Mouse (Mus musculus) splenic B cell, adult 2 months (primary cell): Measurements from ENCODE around the gene Lrit2.

ENCODE experiments used
- DNase-seq: peaks from one replicate; pipeline ENCODE4 v3.0.0-alpha.2; 2011; ENCODE audit warnings: low read depth, low spot score
- H3K27me3 ChIP-seq: 2 replicates; pipeline ENCODE4 v1.6.1; 2012; ENCODE audit warnings: mild to moderate bottlenecking, low read length, moderate library complexity, mixed read lengths; ENCODE audit not compliant: control insufficient read depth, poor library complexity, insufficient read depth, severe bottlenecking
- H3K36me3 ChIP-seq: 2 replicates; pipeline ENCODE4 v1.6.1; 2012; ENCODE audit warnings: mild to moderate bottlenecking, low read length, moderate library complexity, mixed read lengths; ENCODE audit not compliant: control insufficient read depth, poor library complexity, insufficient read depth, severe bottlenecking

Lrit2 gene

DNA sequence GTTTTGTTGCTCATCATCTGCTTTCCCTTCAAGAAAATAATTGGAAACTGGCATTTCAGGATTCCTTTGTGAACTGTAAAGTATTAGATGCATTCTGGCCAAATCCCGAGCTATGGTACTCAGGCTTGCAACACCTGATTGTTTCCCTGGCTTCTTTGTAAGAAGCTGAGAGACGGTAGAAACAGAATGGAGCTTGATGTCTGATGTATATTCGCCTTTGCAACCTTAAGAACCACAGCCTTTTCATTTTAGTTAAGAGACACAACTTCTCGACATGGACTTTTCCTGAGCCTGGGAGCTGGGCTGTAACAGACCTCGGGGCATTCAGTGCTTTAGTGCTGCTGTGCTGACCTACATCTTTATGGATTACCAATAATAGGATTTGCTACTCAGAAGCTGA, at the start of gene Lrit2:
Lrit2 (plus strand) TSS at position 301 of the 400 bp plus-strand sequence.
- no peak for DNase-seq
- no peaks in the 10 kb centered on the region for H3K27me3 ChIP-seq
- no peaks in the 10 kb centered on the region for H3K36me3 ChIP-seq

DNA sequence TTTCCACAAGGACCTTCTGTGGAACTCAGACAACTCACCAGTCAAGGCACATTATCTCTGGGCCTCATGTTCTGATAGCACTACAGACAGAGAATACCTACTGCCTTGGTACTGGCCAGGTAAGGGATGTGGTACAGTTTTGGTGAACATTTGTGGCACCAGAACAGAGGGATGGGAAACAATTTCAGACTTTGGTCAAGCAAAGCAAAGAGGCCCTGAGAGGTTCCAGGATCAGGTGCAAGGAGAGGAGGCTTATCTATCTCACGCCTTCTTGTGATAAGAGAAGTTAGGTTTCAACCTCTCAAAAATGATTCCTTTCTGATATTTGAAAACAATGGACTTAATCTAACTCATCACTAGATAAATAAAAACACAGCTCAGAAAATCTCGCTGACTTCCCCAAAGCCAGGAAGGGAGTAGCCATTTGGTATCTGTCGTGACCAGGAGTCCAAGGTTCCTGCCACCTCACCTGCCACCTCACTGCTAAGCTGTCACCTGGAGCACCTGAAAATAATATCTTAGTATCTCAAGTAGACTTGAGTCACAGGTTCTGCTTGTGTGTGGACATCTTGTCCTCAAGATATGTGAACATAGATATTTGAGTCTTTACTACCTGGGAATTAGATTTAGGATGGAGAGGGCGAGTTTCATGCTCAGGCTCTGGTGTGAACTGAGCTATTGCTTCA, 40.3 kb upstream of the Lrit2 start:
- Histone ChIP-seq H3K36me3 (no peaks in the 10 kb centered on the region), H3K27me3 (no peaks in the 10 kb centered on the region)
- DNase-seq, result no peak

DNA sequence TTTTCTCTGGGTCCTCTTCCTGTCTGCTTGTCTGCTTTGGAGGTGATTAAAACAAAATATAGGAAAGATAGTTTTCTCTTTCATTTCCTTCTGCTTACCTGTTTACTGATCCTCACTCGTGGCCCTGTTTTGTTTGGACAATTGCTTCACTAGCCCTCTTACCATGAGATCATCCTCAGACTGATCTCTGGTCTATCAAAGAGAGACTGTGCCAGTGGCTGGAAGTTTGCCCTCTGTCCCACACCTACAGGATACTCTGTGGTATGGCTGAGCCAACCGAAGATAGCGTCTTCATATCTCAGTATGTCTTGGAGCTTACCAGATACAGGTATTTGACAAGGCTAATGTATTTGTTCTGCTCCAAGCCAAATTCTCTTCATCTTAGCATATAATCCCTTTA, 39.8 kb upstream of the Lrit2 start:
- no peak for DNase-seq
- H3K27me3 ChIP-seq, result no peaks in the 10 kb centered on the region
- H3K36me3 ChIP-seq, result no peaks in the 10 kb centered on the region

DNA sequence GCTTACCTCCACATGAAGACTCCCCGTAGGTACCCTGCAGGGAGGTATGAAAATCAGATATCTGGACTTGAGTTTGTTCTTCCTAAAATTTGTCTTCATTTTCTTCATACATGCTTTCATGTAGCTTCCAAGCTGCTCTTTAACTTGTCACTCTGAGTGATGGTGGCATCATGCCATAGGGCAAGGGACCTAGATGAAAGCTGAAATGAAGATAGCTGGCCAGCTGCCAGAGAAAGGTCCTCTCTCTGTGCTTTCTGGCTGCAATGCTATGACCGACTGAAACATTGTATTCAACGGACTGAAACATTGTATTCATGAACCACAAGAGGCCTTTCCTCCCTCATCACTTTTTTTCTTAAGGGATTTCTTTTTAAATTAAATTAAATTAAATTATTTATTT, 39.2 kb upstream of the Lrit2 start:
- H3K27me3 ChIP-seq, result no peaks in the 10 kb centered on the region
- no peak for DNase-seq
- no peaks in the 10 kb centered on the region for H3K36me3 ChIP-seq

DNA sequence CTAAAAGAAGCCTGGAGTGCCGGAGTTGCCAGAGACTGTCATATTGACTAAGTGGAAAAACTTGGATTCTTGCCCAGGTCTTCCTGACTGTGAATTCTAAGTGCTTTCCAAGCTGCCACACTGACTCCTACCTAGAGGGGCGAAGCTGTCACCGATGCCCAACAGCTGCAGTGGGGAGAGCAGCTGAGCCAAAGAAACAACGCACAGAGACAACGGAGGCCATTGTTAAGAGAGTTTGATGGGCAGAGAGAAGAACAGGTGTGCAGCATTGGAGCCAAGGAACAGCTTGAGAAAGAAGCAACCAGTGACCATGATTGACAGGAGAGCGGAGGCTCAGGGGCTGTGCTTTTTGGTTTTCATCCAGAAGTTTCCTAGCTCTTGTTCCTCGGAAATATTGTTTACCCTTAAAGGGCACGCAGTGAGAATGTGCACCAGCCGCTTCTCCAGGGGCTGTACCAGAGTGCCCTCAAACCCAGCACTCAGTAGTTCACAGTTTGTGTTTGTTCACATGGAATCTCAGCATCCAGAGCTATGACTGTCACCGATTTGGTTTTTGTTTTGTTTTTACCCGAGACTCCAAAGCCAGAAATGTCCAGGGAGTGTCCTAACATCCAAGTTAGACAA, 35.1 kb upstream of the Lrit2 start:
- Histone ChIP-seq H3K27me3 (no peaks in the 10 kb centered on the region), H3K36me3 (no peaks in the 10 kb centered on the region)
- no peak for DNase-seq

DNA sequence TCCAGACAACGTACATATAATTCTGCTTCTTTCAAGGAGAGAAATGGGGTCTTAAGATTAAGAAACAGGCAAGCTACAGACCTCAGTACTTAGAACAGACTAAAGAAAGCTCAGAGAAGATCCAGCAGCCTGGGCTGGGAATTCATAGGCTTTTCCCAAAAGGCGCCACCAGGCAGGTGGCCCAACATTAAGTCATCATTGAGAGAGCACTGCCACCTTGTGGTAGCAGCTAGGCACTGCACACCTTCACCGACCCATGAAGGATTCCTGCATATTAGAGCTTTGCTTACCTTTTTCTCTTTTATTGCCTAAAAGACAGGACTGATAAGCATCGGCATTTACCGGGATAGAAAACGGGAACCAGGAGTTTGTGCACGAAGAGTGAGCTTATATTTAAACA, 34.5 kb upstream of the Lrit2 start:
- no peaks in the 10 kb centered on the region for H3K36me3 ChIP-seq
- DNase-seq, result peak; percentile 68
- no peaks in the 10 kb centered on the region for H3K27me3 ChIP-seq

DNA sequence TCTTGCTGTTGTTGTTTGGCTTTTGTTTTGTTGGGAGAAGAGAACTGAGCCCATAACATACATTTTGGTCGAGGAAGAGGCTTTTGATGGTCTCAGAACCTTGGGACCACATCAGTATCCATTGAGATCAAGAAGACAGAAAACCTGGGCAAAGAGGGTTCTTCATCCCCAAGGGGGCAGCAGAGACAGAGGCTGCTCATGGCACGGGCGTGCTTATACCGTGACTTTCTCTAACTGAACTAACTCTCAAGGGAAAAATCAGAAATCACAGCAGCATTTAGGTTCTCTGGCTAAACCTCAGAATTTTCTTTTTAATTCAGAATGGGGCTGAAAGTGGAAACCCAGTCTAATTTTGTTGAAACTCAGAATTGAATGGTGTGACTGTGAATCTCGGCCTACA, 33.3 kb upstream of the Lrit2 start:
- no peaks in the 10 kb centered on the region for H3K36me3 ChIP-seq
- H3K27me3 ChIP-seq, result no peaks in the 10 kb centered on the region
- no peak for DNase-seq

DNA sequence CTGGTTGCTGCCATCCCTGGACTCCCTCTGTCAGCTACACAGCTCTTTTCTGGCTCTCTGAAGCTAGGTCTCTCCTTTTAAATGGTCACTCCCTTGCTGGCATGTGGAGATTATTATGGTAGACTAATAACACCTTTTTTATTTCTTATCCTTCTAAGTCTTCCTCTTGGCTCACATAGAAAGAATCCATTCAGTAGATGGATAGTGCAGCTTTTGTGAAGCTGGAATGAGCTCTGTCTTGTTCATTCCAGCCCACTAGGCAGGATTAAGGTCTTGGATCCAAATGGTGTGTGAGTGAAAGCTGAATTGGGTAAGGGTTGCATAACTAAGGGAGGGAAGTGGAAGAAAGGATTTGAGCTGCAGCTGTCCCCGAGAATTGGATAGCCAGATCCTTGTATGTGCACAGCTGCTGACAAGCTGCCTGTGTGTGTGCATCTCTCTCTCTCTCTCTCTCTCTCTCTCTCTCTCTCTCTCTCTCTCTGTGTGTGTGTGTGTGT, 18.8 kb upstream of the Lrit2 start, which contains the start of gene Rgr:
Rgr (minus strand) TSS at position 51 of the 497 bp plus-strand sequence.
- no peaks in the 10 kb centered on the region for H3K27me3 ChIP-seq
- H3K36me3 ChIP-seq, result no peaks in the 10 kb centered on the region
- DNase-seq, result no peak

DNA sequence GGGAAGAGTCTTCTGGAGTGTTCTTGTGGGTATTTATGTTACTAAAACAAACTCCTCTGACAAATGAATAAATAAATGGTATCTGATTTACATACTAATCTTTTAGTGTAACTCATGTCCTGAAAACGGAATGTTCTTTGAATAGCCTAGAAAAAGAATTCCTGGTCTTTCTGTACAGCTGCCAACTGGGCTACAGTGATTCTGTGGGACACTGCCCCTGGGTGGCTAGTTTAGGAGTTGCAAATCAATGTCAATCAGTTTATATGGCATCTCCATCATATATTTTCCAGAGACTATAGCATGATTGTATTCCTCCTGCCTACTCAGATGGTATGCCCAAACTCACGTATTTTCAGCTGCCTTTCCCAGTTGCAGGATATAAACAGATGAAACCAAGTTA, 2.9 kb upstream of the Lrit2 start:
- Histone ChIP-seq H3K27me3 (no peaks in the 10 kb centered on the region), H3K36me3 (no peaks in the 10 kb centered on the region)
- DNase-seq, result no peak

DNA sequence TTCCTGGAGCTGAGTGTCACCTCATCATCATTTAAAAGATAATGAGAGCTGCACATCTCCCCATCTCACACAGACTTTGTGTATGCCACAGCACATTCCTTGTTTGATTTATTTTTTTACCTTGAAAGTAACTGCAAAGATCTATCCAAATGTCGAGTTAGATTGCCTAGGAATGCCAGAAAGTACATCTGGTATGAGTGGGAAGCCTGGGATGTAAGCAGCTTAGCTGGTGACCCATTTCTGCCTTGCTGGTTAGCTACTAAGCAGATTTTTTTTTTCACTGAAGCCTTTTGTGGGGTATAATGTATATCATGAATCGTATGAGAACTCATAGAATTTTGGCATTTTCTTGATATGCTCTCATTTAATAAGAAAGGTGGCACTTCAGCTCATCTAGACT, 1.1 kb upstream of the Lrit2 start:
- DNase-seq, result no peak
- H3K27me3 ChIP-seq, result no peaks in the 10 kb centered on the region
- no peaks in the 10 kb centered on the region for H3K36me3 ChIP-seq

DNA sequence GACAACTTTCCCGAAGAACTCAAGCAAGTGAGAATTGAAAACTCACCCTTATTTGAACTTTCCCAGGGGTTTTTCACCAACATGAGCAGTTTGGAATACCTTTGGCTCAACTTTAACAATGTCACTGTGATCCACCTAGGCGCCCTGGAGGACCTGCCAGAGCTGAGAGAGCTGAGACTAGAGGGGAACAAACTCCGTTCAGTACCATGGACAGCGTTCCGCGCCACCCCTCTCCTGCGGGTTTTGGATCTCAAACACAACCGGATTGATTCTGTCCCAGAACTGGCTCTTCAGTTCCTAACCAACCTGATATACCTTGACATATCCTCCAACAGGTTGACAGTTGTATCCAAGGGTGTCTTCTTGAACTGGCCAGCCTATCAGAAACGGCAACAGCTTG, 787 bp downstream of the Lrit2 start:
- Histone ChIP-seq H3K36me3 (no peaks in the 10 kb centered on the region), H3K27me3 (no peaks in the 10 kb centered on the region)
- peak; percentile 1 for DNase-seq

DNA sequence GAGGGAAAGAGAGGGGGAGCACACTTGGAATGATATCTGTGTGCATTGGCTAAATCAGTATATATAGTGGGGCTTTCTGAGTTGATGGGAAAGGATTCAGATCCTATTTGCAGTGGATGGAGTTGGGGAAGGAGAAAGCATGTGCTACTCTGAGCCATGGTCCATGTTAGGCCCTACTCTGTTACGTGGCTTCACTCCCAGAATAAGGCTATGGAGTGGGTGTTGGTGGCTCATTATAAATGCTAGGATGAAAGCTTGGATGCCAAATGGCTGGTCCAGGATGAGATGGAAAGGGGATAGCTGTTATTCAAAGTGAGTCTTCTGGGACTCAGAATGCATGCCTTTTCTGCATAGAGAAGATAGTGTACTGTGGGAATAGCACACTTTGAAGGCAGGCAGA, 13.0 kb downstream of the Lrit2 start:
- DNase-seq, result no peak
- H3K27me3 ChIP-seq, result no peaks in the 10 kb centered on the region

DNA sequence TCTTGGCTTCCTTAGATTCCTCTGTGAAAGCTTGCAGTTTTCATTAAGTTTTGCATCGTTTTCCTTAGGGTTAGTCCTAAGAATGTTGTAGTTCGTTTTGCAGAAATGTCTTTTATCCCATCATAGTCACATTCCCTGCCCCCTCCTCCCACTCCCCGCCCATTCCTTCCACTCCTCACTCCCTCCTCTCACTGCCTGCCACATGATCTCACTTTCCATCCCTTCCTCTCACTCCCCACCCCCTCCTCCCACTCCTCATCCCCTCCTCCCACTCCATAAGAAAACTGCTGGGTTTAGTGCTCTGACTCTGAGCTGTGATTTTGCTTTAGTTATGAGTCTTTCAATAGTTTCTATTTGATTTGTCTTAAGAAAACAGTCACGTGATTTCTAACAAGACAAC, 16.0 kb downstream of the Lrit2 start:
- H3K36me3 ChIP-seq, result no peaks in the 10 kb centered on the region
- DNase-seq, result no peak
- H3K27me3 ChIP-seq, result no peaks in the 10 kb centered on the region

More for the DNA sequence above, 13.0 kb downstream of the Lrit2 start:
- no peaks in the 10 kb centered on the region for H3K36me3 ChIP-seq

DNA sequence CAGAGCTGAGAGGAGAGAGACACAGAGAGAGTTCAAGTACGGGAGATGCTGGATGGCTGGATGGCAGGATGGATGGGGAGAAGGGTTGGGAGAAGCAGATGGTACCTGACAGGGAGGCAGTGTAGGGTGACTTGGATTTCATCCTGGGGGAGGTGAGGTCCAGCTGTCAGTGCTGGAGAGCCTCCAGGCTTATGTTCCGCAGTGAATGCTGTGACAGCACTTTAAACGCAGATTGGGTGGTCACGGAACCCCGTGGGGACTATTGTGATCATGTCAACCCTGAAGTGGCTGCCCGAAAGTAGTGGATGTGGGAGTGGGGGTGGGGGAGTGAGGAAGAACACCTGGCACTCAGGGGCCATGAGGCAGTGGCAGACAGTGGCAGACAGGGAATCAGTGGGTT, 26.7 kb downstream of the Lrit2 start:
- DNase-seq, result no peak
- Histone ChIP-seq H3K36me3 (no peaks in the 10 kb centered on the region), H3K27me3 (no peaks in the 10 kb centered on the region)

DNA sequence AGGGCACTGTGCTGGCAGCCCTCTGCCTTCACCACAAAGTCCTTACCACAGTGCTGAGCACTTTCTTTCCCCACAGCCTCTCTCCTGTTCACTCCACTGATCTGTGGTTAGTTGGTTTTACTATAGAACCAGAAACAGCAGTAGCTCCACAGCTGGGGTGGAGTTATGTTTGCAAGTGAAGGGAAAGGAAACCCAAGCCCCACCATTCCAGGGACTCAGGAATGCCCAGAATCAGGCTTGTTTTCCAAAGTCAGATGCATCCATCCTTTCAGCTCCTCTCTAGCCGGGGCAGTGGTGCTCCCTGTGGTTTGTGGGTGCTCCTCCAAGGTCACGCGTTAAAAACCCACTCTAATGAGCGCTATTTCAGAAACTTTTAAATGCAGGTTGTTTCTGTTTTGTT, 27.8 kb downstream of the Lrit2 start:
- no peaks in the 10 kb centered on the region for H3K36me3 ChIP-seq
- no peak for DNase-seq
- no peaks in the 10 kb centered on the region for H3K27me3 ChIP-seq
